Mouse (Mus musculus) lung, adult 2 months (tissue): ENCODE data around the gene Mast4.

Experiments
- CTCF ChIP-seq: fragments of 200-500 bp; IDR thresholded peaks from 2 replicates; pipeline ENCODE4 v1.5.1; 2011; ENCODE audit warnings: mild to moderate bottlenecking, low read length, control low read depth; ENCODE audit not compliant: insufficient read depth
- POLR2A ChIP-seq: fragments of 200-500 bp; IDR thresholded peaks from 2 replicates; pipeline ENCODE4 v1.6.1; 2011; ENCODE audit warnings: low read depth, mild to moderate bottlenecking, control low read depth, low read length, borderline replicate concordance; ENCODE audit errors: extremely low read depth

DNA sequence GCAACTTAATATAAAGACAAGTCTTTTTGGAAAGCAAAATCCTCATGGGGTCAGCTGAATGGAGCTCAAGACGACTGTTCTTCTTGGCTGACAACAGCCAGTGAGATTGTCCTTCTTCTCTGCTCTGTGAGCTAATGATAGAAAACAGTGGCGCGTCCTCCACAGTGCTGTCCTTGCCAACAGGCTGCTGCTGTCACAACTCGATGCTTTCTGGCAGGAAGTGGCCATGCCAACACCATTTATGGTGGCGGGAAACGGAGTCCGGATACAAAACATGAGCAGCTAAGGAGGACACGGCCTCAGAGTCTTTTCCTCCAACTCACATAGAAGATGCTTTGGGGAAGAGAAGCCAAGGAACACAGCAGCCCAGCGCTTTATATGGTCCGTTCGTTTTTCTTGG is 340.2 kb downstream of the Mast4 start:
- no peak for TF ChIP-seq CTCF
- no peak for TF ChIP-seq POLR2A
